Mouse (Mus musculus) R1 (cell line): ENCODE measurements at regions not wholly inside any gene's neighbourhood (a gene's known extent, or its start where the extent isn't known, plus 50 kb on each side); places are given as distances from the start of the nearest gene placed in this dataset.

Experiments
- DNase-seq: peaks from one replicate; pipeline ENCODE4 v3.0.0-alpha.2; 2018; ENCODE audit warnings: low read depth, low spot score

DNA sequence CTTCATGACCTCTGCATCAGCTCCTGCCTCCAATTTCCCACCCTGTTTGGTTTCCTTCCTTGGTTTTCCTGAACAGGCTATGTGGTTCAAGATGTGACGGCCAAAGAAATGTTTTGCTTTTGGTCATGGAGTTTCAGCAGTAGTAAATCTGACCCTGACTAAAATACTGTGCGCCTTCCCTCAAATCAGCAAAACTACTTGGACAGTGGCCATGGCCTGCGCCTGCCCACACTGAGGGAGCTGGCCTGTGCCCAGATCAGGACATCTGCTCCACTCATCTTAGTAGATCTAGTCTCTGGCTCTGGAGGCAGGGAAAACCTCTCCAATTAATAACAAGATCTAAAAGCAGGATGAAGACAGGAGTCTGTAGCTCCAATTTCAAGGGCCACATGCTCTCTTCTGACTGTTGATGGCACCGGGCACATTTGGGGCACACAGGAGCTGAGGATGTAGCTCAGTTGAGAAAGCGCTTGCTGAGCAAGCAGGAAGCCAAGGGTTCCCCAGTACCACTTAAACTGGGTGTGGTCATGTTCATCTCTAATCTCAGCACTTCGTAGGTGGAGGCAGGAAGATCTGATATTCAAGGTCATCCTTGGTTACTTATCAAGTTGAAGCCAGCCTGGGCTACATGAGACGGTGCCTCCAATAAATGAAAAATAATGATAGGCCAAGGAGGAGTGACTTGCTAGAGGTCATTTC lies 96.6 kb upstream of the Mrps10 start:
- DNase-seq: no peak

DNA sequence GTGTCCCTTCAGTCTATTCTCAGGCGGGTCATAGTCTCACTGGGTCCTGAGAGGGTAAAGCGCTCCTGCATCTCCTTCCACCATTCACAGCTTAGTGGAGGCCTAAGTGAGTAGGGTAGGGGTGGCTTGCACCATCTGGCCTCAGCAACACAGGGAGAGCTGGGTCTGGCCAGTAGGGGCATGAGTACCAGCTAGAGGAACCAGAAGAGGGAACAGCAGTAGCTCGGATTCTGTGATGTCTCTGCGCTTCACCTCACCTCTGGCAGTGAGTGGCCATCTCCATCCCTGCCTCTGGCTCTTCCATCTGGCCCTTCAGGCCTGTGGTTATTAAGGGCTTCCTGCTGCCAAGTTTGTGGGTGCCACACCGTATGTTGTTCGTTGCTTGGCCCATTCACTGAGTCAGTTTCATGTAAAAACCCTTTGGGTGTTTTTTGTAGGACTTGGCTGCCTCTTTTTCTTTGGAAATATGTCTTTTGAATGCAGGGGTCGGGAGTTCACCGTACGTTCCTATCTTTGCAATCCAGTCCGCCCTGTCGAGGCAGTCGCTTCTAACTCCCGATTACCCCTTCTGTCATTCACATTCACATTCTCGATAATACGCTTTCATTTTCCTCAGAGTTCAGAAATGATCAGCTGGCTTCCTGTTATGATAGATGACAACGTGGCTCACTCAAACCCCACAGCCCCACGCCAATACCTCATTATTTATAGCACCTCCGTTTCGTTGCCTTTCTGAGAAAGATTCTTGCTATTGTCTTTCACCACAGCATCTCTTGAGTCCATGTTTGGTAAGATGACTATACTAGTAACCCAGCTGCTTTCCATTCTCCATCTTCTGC lies 99.4 kb upstream of the Mrps10 start:
- no peak for DNase-seq

DNA sequence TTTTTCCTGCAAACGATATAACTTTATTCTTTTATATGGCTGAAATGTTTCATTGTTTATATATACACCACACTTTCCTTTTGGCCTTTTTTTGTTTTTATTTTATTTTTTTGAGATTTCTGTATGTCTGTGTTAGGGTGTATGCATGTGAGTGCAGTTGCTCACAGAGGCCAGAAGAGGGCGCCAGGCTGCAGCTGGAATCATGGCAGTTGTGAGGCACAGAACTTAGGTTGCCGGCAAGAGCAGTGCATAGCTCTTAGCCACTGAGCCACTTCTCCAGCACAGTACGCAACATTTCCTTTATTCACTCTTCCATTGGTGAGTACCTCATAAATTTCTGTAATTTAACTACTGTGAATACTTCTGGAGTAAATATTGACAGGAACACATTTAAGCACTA lies 100.8 kb upstream of the Mrps10 start:
- peak; percentile 82 for DNase-seq

DNA sequence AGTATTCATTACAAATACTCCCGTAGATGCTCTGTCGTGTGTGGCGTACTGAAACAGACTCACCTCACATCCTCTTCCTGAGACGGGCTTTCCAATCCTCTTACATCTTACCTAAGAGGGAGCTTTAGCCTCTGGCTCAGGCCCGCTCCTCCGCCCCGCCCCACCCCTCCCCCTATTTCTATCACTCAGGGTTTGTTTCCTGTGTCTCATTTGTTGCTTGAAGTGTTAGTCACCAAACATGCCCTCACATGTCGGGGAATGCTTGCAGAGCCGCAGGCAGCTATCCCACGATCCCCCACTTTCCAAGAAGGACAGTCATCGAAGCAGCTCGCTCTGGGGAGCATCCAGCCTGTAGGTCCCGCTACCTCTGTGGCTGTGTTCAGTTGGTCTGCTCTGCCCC lies 101.6 kb upstream of the Mrps10 start:
- peak; percentile 81 for DNase-seq

DNA sequence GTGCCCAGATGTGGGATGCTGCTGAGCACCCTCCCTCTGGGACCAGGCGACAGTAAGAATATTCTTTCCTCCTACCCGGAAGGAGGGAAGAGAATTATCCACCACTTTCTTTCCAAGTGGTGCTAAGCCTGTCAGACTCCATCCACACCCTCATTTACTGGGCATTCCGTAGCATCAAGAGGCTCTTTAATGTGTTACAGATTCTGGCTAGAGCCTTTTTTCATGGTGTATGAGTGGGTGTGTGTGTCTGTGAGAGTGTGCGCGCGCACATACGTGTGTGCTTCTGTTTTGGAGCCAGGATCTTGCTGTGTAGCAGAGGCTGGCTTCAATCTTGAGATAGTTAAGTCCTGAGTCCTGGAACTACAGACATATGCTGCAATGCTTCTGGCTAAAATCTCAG lies 102.4 kb upstream of the Mrps10 start:
- DNase-seq: no peak

DNA sequence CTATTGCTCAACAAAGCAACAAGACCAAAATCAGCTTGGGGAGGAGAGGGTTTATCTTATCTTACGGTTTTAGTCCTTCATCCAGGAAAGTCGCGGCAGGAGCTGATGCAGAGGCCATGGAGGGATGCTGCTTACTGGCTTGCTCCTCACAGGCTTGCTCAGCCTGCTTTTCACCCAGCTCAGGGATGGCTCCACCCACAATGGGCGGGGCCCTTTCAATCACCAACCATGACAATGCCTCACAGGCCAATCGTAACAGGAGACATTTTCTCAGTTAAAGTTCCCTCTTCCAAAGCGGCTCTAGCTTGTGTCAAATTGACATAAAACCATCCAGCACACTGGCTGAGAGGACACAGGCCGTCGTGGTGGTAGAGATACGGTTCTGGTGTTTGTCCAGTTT lies 105.7 kb upstream of the Mrps10 start:
- DNase-seq: peak; percentile 77

DNA sequence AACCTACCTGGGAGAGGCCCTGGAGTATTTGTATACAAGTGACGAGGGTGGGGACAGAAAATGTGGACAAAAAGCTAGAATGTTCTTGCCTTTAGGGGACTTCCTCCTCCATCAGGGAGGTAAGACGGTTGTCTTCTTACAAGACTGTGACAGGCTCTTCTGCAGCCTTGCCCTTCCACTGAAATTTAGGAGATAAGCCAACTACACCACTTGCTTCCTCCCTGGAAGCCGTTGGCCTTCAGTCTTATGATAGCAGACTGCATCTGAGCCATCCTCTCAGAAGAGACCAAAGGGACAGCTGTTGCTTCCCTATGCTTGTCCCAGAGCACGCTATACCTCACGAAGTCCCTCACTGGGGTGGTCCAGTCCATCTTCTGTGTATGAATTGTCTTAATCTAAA lies 106.5 kb upstream of the Mrps10 start:
- no peak for DNase-seq

DNA sequence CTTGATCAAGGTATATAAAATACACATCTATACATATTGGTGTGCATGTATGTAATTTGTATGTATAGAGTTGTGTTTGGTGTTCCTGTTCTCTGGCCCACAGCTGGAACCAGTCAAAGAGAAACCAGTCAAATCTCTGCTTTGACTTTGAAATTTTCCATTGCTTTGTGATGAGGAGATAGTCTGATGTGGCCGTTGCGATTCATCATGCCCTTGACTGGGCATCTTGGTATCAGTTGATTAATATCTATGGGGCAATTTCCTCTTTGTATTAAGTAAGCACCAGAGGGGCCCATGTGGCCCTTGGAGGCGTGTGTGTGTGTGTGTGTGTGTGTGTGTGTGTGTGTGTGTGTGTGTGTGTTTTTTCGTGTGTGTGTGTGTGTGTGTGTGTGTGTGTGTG lies 107.7 kb upstream of the Mrps10 start:
- no peak for DNase-seq

DNA sequence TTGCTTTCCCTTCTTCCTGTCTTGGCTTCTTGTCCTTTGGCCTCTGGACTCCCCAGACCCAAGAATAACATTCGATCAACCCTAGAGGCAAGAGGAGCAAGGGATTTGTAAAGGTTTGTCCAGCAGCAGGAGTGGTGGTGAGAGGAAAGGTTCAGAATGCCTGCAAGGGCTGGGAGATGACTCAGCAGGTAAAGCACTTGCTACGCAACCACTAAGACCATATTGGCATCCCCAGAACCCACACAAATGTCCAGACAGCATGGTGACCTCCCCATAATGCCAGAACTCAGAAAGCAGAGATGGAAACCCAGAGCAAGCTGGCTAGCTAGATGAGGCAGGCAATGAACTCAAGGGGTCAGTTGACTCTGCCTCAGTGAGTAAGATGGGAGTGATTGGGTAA lies 110.4 kb upstream of the Mrps10 start:
- DNase-seq: no peak

DNA sequence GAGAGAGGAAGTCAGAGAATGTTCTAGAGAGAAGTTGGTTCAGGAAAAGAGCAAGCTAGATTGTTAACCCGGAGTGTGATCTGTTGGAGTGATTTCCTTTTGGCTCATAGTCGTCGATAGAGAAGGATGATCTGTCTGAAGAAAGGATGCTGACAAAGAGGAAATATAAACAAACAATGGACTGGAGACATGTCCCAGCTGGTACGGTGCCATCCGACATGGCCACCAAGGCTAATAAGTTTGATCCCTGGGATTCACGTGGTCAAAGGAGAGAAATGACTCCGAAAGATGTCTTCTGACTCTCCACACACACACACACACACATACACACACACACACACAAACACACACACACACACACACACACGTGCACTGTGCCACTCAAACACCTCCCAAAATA lies 113.5 kb upstream of the Mrps10 start:
- no peak for DNase-seq

DNA sequence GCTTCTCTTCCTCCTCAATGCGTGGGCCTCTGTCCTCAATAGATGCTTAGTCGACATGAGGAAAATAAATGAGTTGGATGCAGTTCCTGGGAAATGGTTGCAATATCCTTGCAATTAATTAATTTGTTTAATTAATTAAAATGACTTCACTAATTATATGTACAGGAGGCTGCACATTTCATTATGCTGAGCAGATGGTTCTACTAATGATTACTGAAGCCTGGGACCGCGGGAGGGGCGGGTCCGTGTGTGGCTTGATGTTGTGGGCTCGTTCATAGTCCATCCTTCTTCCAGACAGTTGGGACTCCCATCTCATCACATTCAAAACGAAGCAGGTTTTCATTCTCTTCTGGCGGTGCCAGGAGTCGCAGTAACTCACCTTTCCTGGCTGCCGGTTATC lies 114.7 kb upstream of the Mrps10 start:
- no peak for DNase-seq

DNA sequence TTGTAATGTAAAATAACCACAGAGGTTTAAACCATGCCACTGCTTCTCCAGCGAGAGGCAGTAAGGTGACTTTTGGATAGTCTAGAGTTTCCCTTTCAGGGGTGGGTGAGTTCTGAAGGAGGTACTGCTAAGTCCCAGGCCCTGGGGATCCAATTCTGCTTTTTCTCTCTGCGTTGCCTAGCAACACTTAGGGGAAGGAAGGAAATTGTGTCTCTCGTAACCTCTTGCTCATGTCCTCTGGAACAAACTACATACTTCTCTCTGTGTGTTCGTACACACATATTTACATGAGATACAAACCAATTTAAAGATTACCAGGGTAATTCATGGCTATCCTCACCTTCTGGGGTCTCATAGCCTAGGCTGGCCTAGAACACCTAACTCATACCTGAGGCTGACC lies 118.7 kb upstream of the Mrps10 start:
- peak; percentile 37 for DNase-seq

DNA sequence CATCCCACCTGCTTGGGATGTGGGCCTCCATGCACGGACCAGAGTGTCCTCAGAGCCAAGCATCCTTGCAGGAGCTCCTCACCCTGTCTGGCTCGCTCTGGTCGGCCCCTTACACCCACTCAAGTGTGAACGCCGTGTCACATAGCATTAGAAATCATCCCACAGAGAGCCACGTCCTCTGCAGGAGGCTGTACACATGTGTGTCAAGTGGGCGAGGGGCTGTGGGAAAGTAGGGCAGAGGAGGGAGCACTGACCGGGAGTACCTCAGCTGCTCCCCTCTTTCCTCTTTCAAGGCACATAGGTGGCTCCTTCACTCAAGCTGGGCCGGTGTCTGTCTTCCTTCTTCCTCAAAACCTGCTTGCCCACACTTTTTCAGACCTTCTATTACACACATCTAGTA lies 119.5 kb upstream of the Mrps10 start:
- DNase-seq: no peak

DNA sequence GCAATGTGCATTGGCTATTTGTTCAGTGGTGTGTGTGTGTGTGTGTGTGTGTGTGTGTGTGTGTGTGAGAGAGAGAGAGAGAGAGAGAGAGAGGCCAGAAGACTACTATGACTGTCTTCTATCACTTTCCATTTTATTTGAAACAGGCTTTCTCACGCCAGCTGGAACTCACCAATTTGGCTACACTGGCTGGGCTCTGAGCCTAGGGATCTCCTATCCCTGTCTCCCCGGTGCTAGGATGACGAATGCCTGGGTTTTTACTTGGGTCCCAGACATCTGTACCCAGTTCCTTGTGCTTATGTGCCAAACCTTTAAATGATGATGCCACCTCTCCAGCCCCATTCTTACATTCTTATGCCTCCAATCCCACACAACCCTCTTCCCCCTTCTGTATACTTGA lies 120.6 kb upstream of the Mrps10 start:
- no peak for DNase-seq

DNA sequence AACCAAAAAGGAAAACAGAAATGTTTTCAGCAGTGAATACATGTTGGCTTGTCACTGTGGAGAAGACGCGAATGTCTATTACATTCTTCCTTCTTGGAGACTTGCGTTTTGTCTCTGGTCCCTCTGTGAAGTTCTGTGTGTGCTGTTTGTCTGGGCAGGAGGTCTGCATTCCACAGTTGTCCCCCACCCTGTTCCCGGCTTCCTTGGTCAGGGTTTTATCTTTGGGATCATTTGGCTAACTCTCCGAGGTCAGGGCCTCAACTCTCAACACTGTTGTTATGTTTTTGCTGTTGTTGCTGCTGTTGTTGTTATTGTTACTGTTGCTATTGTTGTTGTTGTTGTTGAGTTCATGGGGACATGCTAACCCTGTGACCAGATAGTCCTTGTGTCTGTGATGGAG lies 121.2 kb upstream of the Mrps10 start:
- no peak for DNase-seq

DNA sequence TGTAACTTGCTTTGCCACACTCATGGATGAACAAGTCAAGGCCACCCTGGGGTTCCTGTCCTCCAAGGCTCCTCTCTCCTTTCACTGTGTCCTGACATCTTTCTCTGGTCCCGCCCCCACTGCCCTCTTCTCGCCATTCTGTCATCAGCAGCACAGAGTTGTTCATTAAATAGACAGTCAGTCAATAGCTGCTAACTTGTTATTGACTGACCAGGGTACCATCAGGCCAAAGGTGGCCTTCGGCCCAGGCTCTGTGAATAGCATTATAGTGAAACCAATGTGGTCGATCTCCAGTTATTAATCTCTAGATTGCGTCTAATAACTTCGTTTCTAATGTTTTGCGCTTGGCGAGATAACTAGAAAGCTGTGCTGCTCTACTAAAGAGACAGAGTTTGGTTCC lies 122.1 kb upstream of the Mrps10 start:
- no peak for DNase-seq

DNA sequence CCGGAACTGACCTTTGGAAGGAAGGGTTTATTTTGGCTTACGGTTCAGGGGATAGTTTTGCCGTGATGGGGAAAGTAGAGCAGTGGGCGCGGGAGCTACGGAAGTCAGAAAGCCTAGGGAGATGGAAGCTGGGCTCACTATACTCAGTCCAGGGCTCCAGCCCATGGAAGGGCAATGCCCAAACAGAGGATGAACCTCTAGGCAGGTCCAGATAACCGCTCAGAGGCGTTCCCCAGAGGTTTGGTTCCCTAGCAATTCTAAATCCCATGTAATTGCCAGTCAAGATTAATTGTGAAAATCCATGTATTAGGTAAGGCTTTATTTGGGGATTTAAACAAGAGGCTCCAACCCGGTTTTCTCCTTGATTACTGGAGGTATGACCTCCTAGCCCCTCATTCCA lies 123.1 kb upstream of the Mrps10 start:
- DNase-seq: no peak

DNA sequence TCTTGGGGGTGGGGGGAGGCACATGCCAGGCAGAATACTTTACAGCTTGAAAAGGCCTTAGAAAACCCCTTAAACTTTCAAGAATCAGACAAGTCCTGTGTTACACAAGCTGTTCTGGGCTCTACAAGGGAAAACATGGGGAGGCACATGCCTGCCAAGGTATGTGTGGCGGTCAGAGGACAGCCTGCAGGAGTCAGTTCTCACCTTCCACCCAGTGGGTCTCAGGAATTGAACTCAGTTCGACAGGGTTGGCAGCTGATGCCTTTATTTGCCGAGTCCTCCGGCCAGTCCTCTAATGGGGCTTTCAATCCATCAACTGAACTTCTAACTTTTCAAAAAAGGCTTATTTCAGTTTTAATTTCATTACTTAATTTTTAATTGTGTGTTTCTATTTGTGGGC lies 129.6 kb upstream of the Mrps10 start:
- DNase-seq: no peak

DNA sequence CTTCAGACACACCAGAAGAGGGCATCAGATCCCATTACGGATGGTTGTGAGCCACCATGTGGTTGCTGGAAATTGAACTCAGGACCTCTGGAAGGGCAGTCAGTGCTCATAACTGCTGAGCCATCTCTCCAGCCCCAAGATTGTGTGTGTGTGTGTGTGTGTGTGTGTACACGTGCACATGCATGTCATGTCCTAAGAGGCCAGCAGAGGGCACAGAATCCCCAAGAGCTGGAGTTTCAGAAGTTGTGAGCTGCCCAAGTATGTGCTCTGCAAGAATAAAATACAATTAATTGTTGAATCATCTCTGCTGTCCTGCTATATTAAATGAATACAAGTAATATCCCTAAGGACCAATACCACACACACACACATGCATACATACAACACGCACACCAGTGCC lies 130.8 kb upstream of the Mrps10 start:
- DNase-seq: peak; percentile 74

DNA sequence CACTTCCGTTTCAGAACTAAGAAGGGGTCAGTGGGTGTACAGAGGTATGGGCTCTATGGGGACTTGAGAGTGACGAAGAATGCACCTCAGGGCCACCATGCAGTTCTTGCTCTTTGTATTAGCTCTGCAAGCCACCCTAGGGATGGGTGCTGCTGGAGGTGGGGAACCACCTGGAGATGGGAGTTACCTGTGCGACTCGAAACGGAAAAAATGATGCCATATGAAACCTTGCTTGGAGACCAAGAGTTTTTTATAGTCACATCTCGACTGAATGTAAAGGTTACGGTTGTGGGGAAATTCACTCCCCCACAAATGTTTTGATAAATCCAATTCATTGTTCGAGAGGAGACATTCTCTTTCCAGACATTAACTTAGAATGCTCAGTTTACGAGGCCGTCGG lies 134.3 kb upstream of the Mrps10 start:
- DNase-seq: no peak

DNA sequence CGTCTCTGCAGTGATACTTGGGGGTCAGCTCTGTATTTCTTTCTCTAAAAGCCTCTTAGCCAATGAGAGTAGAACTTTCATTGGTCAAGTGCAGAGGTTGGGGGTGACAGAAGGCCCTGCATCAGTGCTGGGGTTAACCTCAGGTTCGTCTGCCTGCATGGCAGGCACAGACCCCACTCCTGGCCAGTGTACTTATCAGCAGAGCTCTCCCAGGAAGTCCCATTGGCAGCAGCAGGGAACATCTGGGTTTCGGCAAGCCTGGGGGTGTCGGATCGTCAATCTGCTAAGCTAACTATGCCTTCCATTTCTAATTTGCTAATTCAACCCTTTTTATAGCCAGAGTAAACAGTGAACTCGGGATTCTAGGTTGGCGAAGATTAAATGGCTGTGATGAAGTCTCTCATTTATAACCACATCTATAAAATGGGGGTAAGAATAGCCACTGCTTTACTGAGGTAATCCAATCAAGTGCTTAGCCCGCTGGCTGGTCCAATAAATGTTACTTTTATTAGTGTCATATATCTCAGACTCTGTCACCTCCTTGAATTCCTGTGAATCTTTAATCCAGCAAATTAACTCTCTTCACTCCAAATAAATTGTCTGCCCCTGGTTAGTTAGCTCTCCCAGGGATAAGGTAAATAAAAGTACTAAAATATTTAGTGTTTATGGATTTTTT lies 135.5 kb upstream of the Mrps10 start:
- no peak for DNase-seq

DNA sequence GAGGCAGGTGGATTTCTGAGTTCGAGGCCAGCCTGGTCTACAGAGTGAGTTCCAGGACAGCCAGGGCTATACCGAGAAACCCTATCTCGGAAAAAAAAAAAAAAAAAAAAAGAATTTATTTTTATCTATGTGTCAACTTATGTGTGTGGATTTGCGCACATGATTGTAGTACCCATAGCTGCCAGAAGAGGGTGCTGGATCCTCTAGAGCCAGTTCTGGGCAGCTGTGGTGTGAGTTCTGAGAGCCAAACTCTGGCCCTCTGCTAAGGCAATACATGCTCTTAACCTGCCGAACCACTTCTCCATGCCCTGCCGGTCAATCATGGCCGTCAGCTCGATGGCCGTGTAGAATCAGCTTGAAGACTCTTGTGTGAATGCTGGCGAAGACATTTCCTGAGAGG lies 138.0 kb upstream of the Mrps10 start:
- peak; percentile 74 for DNase-seq

DNA sequence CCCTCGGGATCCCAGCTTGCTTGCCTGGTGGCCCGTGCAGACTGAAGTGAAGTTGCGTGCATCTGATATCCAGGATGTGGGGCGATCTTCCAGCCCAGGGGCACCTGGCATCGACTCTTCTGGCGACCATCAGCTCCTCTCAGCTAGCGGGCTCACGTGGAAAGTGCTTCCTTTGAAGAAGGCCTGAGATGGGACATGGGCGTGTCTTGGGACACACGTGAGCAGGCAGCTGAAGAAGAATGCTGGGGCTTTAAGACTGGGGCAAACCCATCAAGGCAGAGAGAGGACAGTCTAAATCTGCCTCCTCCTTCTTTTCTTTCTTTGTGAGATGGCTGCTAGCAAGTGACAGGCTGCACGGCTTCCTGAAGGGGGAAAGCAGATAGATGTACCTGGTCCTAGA lies 142.3 kb upstream of the Mrps10 start:
- peak; percentile 71 for DNase-seq
